Mouse (Mus musculus) cerebellum, adult 8-10 months (tissue): ENCODE data around the gene 4930402H24Rik.
A peak's percentile ranks its signal among the peaks of the same experiment; 100 is the strongest.
"Not testable (repeated sequence)": the region's sequence is repeated elsewhere in the genome, so short reads cannot be mapped to it uniquely, and the experiment has no call there.

ENCODE experiments used
- DNase-seq: peaks from one replicate; pipeline ENCODE4 v3.0.0; 2022

4930402H24Rik gene

GRCm38 (mm10) chr2:130851363-130852246, 54.6 kb downstream of the 4930402H24Rik start:
- DNase-seq, result no peak

- DNase-seq, result no peak
Measured at GRCm38 (mm10) chr2:130849688-130850087, 56.5 kb downstream of the 4930402H24Rik start.

GRCm38 (mm10) chr2:130848313-130848712, 57.9 kb downstream of the 4930402H24Rik start:
- no peak for DNase-seq

- DNase-seq, result no peak
Measured at GRCm38 (mm10) chr2:130843623-130844022, 62.6 kb downstream of the 4930402H24Rik start.

GRCm38 (mm10) chr2:130840846-130841245, 65.4 kb downstream of the 4930402H24Rik start:
- peak; percentile 74 for DNase-seq

GRCm38 (mm10) chr2:130839874-130840661, 66.1 kb downstream of the 4930402H24Rik start:
- DNase-seq, result peak; percentile 79

GRCm38 (mm10) chr2:130839528-130839873, 66.7 kb downstream of the 4930402H24Rik start:
- DNase-seq, result no peak

- DNase-seq, result peak; percentile 29
Measured at GRCm38 (mm10) chr2:130839084-130839483, 67.1 kb downstream of the 4930402H24Rik start.

GRCm38 (mm10) chr2:130838131-130838530, 68.1 kb downstream of the 4930402H24Rik start:
- DNase-seq, result peak; percentile 32

- DNase-seq, result no peak
Measured at GRCm38 (mm10) chr2:130833699-130834098, 72.5 kb downstream of the 4930402H24Rik start.

- no peak for DNase-seq
Measured at GRCm38 (mm10) chr2:130832582-130832981, 73.6 kb downstream of the 4930402H24Rik start.

- DNase-seq, result no peak
Measured at GRCm38 (mm10) chr2:130832012-130832411, 74.2 kb downstream of the 4930402H24Rik start.

GRCm38 (mm10) chr2:130830236-130830635, 76.0 kb downstream of the 4930402H24Rik start:
- DNase-seq, result no peak

- DNase-seq, result no peak
Measured at GRCm38 (mm10) chr2:130829496-130829895, 76.7 kb downstream of the 4930402H24Rik start.

- DNase-seq, result no peak
Measured at GRCm38 (mm10) chr2:130828668-130829067, 77.5 kb downstream of the 4930402H24Rik start.

- not testable (repeated sequence) for DNase-seq
Measured at GRCm38 (mm10) chr2:130828066-130828465, 78.1 kb downstream of the 4930402H24Rik start.

- DNase-seq, result peak; percentile 16
Measured at GRCm38 (mm10) chr2:130827410-130827809, 78.8 kb downstream of the 4930402H24Rik start.

GRCm38 (mm10) chr2:130818838-130819647, 87.2 kb downstream of the 4930402H24Rik start:
- DNase-seq, result peak; percentile 19

- DNase-seq, result no peak
Measured at GRCm38 (mm10) chr2:130817865-130818264, 88.3 kb downstream of the 4930402H24Rik start.

GRCm38 (mm10) chr2:130816205-130816604, 90.0 kb downstream of the 4930402H24Rik start:
- no peak for DNase-seq

GRCm38 (mm10) chr2:130814492-130814891, 91.7 kb downstream of the 4930402H24Rik start:
- no peak for DNase-seq

- DNase-seq, result no peak
Measured at GRCm38 (mm10) chr2:130813729-130814128, 92.5 kb downstream of the 4930402H24Rik start.

- no peak for DNase-seq
Measured at GRCm38 (mm10) chr2:130812487-130812886, 93.7 kb downstream of the 4930402H24Rik start.
